Mouse (Mus musculus): ENCODE data around the gene Plcb4. TPM values are rescaled to one million over a fixed set of nuclear protein-coding genes. Genes with fewer than 3 reads are reported as not detected.

Gene Plcb4
- polyA plus RNA-seq, 1 experiment from 2014 or later = 36.3 TPM

- peak overlapping the region; percentile 71 for H3K9ac ChIP-seq (ENCODE audit: low read depth, low read length)
- ATAC-seq = peak; percentile 38
- no peaks in the 10 kb centered on the region for H3K27me3 ChIP-seq (replicated peaks; ENCODE audit: control insufficient read depth, insufficient read depth, low read length)
- H3K4me3 ChIP-seq (ENCODE audit: low read length) = peak overlapping the region; percentile 48
- H3K4me2 ChIP-seq (ENCODE audit: low read length) = peak overlapping the region; percentile 78
- no peaks in the 10 kb centered on the region for H3K36me3 ChIP-seq (ENCODE audit: control insufficient read depth, insufficient read depth, low read length)
- peaks cover 10% of the 10 kb centered on the region for H3K4me1 ChIP-seq (ENCODE audit: control insufficient read depth, insufficient read depth, low read depth, low read length)
- no peaks in the 10 kb centered on the region for H3K9me3 ChIP-seq (ENCODE audit: control insufficient read depth, low read length)
- WGBS = 3% methylated on average over 7 of the region's 7 CpGs
- H3K27ac ChIP-seq (ENCODE audit: low read depth, low read length) = peak overlapping the region; percentile 87
Observed at GRCm38 (mm10) chr2:136058398-136058797, 399.6 kb downstream of the Plcb4 start.

- H3K9me3 ChIP-seq (ENCODE audit: control insufficient read depth, low read length) = no peaks in the 10 kb centered on the region
- 1% methylated on average over 37 of the region's 37 CpGs for WGBS
- peak overlapping the region; percentile 71 for H3K9ac ChIP-seq (ENCODE audit: low read depth, low read length)
- peak overlapping the region; percentile 87 for H3K27ac ChIP-seq (ENCODE audit: low read depth, low read length)
- peaks cover 10% of the 10 kb centered on the region for H3K4me1 ChIP-seq (ENCODE audit: control insufficient read depth, insufficient read depth, low read depth, low read length)
- peak overlapping the region; percentile 48 for H3K4me3 ChIP-seq (ENCODE audit: low read length)
- peak; percentile 26 for ATAC-seq
- H3K4me2 ChIP-seq (ENCODE audit: low read length) = peak overlapping the region; percentile 78
- no peaks in the 10 kb centered on the region for H3K36me3 ChIP-seq (ENCODE audit: control insufficient read depth, insufficient read depth, low read length)
- H3K27me3 ChIP-seq (replicated peaks; ENCODE audit: control insufficient read depth, insufficient read depth, low read length) = no peaks in the 10 kb centered on the region
Observed at GRCm38 (mm10) chr2:136059029-136059669, 400.3 kb downstream of the Plcb4 start.

All from hindbrain, embryonic 16.5 days (tissue).